Mouse (Mus musculus) gastrocnemius, postnatal 10 days (tissue): ENCODE data around the gene Cobl. TPM values are rescaled to one million over a fixed set of nuclear protein-coding genes. Genes with fewer than 3 reads are reported as not detected.
A peak's percentile ranks its signal among the peaks of the same experiment; 100 is the strongest.

ENCODE experiments used
- DNase-seq: peaks from one replicate; pipeline ENCODE4 v3.0.0; 2021; ENCODE audit warnings: mixed read lengths
- total RNA-seq, 2 experiments: library from RNA; stranded (reverse); gene quantifications; 2 replicates each; pipeline ENCODE4 v1.2.3; 2021

Cobl gene
- total RNA-seq, 2 experiments from 2014 or later = 127 to 138 TPM

DNA sequence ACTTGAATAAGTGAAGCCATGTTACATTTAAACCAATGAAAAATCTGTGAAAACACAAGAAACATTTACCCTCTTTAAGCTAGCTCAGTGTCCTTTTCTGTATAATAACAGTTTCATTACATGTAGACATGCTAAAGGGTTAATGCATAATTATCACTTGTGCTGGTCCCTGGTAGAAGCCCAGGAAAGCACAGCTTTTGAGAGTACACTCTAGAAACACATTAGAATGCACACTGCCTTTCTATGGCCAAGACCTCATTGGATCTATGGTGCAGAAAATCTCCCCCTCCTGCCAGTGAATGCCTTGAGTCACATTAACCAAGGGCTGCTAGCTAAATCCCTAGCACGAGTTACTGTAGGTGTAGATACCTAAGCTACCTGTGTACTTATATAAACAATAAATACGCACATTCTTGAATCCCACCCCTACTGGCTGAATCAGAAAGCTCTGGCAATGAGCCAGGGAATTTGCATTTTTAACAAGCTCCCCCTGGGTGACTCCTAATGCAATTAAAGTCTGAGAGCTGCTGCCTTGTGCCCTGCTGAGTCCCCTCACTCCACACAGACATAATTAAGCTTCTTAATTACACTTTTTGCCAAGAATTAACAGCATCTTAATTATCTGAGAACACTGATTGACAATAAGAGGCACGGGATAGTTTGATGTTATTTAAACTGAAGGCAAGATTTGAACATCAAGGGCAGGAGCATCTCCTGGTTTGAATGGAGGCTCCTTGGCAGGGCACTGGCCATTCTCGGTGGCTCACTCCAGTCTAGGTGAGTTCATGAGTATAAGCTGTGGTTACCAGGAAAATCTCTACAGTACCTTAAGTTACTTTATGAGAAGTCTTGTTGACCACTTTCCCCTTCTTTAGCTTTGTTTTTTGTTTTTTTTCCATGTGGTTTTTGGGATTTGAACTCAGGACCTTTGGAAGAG lies 244.9 kb downstream of the Cobl start:
- DNase-seq = no peak

DNA sequence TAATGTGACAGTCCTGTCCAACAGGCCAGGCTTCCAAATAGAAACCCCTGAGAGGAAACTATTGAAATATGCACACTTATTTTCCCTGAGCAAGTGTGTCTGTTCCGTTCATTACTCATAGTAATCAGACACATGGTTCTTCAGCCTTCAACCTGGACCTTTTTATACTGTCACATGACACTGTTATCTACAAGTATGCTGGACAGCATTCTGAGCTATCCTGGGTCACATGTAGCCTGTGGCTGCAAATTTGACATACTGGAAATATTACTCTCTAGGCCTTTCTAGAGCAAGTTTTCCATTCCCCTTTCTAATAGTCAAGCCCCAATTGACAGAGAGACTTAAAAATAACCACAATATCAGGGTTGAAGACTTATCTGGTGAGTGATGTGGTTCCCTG lies 247.9 kb downstream of the Cobl start:
- no peak for DNase-seq

DNA sequence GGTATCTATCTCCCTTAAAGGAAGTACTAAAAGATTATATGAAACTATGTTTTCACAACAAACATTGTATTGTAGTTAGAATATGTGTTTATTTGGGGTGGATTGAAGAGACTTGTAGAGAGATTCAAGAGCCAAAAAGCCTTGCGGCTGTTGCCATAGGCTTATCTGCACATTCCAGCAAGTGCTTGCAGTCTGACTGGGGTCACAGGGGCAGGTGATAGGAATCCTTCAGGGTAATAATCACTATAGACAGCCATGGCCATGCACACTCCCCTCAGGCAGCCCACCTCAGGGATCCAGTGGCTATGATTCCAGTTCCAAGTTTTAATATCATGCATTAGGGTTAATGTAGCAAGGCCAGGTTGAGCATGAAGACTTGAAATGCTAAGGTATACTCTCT lies 249.2 kb downstream of the Cobl start:
- no peak for DNase-seq

DNA sequence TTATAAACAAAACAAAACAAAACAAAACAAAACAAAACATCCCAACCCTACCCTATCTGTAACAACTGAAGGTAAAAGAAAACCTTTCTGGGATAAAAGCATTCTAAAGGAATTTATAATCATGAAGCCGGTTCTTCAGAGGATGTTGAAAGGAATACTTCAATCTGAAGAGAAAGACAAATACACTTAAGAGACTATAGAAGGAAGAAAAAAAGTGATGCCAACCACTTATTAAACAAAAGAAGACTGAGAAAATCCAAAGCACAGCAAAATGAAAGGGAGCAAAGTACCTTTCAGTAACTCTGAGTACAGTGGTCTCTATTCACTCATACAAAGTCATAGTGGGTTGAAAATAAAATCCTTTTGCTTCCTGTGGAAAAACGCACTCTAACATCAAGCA lies 256.2 kb downstream of the Cobl start:
- DNase-seq = no peak

DNA sequence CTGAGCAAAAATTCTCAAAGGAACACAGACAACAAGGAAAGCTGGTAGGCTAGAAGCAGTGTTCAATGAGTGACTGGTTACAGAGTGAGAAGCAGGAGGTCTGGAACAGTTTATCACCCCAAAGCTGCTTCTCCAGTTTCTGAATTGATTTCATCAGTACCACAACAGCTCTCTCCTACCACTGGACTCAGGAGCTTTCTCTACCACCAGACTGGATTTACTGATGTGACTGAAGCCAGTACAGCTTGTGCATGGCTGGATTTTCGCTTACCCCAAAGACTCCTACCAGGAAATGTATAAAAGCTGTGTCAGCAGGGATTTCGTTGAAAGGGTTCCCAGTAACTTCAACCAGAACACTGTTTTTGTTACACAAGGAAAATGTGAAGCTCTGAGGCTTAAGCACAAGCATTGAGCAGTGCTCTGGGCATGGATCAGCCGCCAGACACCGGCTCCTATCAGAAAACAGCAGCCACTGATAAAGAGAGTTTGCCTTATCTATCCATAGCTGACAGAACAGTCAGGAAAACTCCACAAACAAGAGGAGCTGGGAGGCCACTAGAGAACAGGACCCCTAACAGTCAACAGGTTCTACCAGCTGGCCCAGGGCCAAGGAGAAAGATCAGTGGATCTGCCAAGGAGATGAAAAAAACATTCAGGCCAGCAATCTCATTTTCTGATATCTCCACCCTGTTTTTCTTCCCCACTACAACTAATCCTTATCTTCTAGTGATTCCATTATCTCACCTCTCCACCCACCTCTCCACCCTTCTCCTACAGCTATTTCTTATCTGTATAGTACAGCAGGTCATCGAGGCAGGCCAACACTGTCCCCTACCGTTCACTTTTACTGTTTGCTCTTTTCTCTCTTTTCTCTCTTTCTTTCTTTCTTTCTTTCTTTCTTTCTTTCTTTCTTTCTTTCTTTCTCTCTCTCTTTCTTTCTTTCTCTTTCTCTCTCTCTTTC lies 259.3 kb downstream of the Cobl start:
- peak; percentile 20 for DNase-seq

DNA sequence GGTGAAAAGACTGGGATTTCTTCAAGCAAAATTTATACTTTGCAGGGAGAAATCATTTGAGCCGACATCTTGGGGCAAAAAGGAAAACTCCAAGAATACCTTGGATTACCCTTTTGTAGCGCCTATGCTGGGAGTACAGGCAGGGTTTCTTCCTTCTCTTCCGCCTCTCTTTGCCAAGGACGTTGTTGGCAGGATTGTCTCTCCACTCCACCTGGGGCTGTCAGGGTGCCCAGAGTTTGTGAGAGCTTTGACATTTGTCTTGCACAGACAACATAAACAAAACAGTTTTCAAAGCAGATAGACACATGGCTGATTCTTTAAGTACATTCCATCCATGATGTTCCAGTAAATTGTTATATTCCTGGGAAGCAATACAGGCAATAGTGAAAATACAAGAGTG lies 265.3 kb downstream of the Cobl start:
- DNase-seq = no peak

DNA sequence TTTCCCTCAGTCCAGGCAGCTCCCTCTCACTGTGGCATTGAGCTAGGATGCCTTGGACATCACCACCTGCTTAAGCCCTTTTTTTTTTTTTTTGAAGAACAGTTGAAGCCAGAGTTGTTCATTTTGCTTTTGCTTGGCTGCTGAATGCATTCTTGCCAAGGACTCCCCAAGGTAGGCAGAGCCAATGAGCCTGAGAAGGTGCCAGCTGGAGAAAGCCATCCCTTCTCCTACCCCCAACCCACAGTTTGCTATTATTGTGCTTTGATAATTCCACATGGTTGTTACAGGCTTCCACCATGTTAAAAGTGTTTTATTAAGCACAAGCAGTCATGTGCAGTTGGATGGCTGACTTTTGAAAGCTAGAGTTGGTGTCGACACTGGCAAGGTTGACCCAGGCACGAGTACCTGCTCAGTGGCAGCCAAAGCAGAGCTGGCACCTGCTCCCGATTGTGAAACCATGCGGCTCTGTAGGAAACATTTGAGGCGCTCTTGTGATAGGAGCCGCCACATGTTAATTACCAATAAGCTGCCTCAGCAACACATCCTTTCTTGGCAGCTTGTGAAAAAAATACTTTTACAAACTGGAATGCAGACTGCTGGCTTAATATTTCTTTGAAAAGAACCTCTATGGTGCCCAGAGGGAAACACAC lies 265.9 kb downstream of the Cobl start:
- DNase-seq = no peak

DNA sequence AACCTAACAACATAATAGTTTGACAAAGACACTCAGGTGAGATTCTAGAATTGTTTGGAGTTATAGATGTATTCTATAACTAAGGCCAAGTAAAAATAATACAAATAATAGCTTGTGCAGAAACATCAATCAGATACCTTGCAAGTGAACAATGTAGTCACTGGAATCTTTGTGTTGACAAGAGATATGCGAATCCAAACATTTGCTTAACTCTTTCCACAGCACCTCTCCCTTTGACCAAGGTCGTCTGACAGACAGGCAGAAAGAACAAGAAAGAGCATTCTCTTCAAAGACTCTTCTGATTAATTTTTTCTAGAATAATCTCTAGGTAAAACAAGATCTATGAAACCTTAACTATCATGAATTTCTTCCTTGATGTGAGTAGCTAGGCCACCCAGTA lies 266.7 kb downstream of the Cobl start:
- no peak for DNase-seq

DNA sequence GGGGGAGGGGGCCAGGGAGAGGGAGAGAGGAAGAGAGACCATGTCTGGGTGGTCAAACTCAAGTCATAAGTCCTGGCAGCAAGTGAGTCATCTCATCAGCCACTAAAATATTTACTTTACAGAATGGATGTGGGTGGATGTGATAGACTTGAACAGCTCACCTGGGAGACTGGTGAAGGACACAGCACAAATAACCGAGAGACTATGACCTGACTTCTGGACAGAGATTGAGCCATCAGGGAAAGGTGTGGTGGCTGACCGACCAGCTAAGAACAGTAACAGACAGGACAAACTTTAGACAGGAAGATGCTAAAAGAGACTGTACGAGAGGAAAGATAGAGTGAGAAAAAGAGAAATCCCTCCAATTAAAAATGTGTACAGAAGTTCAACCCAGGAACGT lies 267.2 kb downstream of the Cobl start:
- no peak for DNase-seq

DNA sequence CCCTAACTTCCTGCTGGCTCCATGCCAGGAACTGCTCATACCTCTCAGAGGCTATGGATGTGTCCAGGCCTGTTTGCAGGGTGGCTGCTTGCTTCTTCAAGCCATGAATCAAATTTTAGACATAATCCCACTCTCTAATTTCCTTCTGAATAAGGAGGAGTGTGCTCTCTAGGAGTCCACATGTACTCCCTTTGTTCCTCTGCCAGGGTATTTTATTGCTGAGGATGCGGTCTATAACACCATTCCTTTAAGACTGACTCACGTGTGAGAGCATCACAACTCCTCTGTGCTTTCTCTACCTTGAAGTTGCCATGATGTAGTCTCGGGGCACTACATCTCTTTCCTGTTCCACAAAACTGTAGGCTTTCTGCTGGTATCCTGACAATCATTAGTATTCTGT lies 269.4 kb downstream of the Cobl start:
- no peak for DNase-seq

DNA sequence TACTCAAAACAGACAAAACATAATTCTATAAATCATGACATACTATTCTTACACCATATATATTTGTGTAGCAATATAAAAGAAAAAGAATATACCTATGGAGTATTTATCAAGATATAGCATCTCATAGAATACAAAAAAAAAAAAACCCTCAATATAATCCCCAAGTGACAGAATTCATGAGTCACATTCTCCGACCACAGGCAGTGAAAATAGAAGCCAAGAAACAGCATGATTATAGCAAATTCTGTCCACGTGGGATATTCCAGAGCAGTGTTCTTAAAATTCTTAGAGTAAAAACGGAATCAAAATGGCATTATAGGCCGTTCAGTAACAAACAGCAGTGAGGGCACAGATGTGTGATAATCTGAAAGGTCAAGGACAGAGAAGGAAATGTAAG lies 271.4 kb downstream of the Cobl start:
- no peak for DNase-seq

DNA sequence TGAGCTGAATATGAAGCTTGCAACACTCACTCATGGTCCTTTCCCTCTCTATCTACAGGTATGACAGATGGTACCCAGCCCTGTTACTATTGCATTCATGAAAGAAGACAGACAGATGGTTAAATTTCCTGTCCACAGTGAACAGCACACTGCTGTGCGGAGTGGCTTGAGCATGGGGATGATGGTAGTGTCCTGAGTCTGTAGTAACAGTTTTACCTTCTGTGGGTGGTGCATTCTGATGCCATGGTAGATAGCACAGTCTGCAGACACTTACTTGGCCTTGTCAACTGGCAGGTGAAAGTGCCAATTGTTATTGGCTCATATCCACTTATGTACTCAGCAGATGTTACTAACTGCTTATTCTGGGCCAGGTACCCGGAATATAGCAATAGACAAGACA lies 273.4 kb downstream of the Cobl start:
- no peak for DNase-seq

DNA sequence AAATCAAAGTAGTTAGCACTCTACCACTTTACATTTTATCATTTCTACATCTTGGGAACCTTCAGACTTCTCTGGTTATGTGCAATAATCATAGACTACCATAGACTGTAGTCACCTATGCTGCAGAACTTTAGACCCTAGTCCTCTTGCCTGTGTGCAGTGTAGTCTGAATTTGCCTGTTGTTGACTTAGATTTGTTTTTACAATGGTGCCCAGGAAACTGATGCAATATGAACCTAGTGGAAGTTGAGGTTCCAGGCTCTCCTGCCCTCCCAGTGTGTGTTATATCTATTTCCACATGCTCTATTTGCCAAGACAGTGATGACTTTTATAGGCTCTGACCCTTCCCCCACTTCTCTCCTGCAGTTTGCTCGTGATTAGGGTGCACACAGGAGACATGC lies 274.3 kb downstream of the Cobl start:
- no peak for DNase-seq
